Mouse (Mus musculus) G1E (cell line): ENCODE data around the gene Lrrc47.

Experiments
- CTCF ChIP-seq: IDR thresholded peaks from 2 replicates; pipeline ENCODE4 v1.5.1; 2012; ENCODE audit warnings: low read depth, low read length, inconsistent platforms, mixed read lengths
- GATA1 ChIP-seq: IDR thresholded peaks from 2 replicates; pipeline ENCODE4 v1.6.1; 2012; ENCODE audit warnings: borderline replicate concordance, low read length, inconsistent platforms, mixed read lengths

- TF ChIP-seq CTCF (0 out of 2 replicates have a peak, but pooled peaks have one; percentile 10), GATA1 (no peak)
Measured at GRCm38 (mm10) chr4:154045837-154046236, 34.3 kb downstream of the Lrrc47 start.
